Mouse (Mus musculus): Measurements from ENCODE around the gene Snca. TPM values are rescaled to one million over a fixed set of nuclear protein-coding genes. Genes with fewer than 3 reads are reported as not detected.

Gene Snca
- polyA plus RNA-seq, 1 experiment from 2014 or later = 184 TPM

GRCm38 (mm10) chr6:60741427-60742071 is 88.1 kb downstream of the Snca start:
- DNase-seq (no peak), ATAC-seq (no peak)
- no peaks in the 10 kb centered on the region for H3K27me3 ChIP-seq (ENCODE audit: insufficient read depth, low read length)
- 89% methylated on average over 2 of the region's 2 CpGs for WGBS (ENCODE audit: insufficient replicate concordance)
- TF ChIP-seq CTCF (IDR thresholded peaks at IDR 0.05; ENCODE audit: low read depth) = no peak
- no peak for TF ChIP-seq EP300 (IDR thresholded peaks at IDR 0.05; ENCODE audit: low read depth)
- no peak overlapping the region for H3K4me2 ChIP-seq (ENCODE audit: low read depth, low read length)
- no peak overlapping the region for H3K27ac ChIP-seq (ENCODE audit: low read depth)
- no peak overlapping the region for H3K4me3 ChIP-seq (ENCODE audit: low read depth, low read length)
- 0 out of 2 replicates have a peak, but pooled peaks cover 5% of the 10 kb centered on the region for H3K36me3 ChIP-seq (replicated peaks; ENCODE audit: insufficient read depth, low read length)
- H3K4me1 ChIP-seq (ENCODE audit: insufficient read depth) = no peaks in the 10 kb centered on the region
- H3K9me3 ChIP-seq (ENCODE audit: low read length) = no peaks in the 10 kb centered on the region
- H3K9ac ChIP-seq (replicated peaks) = no peak overlapping the region

- no peaks in the 10 kb centered on the region for H3K36me3 ChIP-seq (replicated peaks; ENCODE audit: insufficient read depth, low read length)
- no peak overlapping the region for H3K4me3 ChIP-seq (ENCODE audit: low read depth, low read length)
- no peaks in the 10 kb centered on the region for H3K4me1 ChIP-seq (ENCODE audit: insufficient read depth)
- WGBS (ENCODE audit: insufficient replicate concordance) = 68% methylated on average over 1 of the region's 1 CpGs
- H3K9me3 ChIP-seq (ENCODE audit: low read length) = no peaks in the 10 kb centered on the region
- no peaks in the 10 kb centered on the region for H3K27me3 ChIP-seq (ENCODE audit: insufficient read depth, low read length)
- no peak for ATAC-seq
- DNase-seq = no peak
- no peak for TF ChIP-seq EP300 (IDR thresholded peaks at IDR 0.05; ENCODE audit: low read depth)
- TF ChIP-seq CTCF (IDR thresholded peaks at IDR 0.05; ENCODE audit: low read depth) = no peak
- no peak overlapping the region for H3K27ac ChIP-seq (ENCODE audit: low read depth)
- H3K9ac ChIP-seq (replicated peaks) = no peak overlapping the region
- H3K4me2 ChIP-seq (ENCODE audit: low read depth, low read length) = no peak overlapping the region
Measured at GRCm38 (mm10) chr6:60739776-60740175, 89.9 kb downstream of the Snca start.

DNA sequence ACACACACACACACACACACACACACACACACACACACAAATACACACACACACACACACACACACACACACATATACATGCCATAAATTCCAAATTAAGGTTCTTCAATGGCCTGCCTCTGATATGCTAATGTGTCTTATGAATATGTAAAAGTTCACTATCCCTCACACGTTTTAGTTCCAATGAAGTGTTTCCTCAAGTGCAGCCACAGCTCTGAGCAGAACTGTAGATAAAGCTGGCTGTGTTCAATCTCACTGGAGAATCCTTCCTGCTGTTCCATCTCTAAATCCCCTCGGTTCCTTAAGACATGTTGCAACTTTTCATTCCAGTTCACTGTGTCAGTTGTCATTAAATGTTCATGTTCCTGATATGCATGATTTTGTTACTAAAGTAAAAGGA is 98.5 kb downstream of the Snca start:
- no peaks in the 10 kb centered on the region for H3K36me3 ChIP-seq (replicated peaks; ENCODE audit: insufficient read depth, low read length)
- TF ChIP-seq EP300 (IDR thresholded peaks at IDR 0.05; ENCODE audit: low read depth) (no peak), CTCF (IDR thresholded peaks at IDR 0.05; ENCODE audit: low read depth) (no peak)
- 47% methylated on average over 2 of the region's 2 CpGs for WGBS (ENCODE audit: insufficient replicate concordance)
- no peak overlapping the region for H3K9ac ChIP-seq (replicated peaks)
- ATAC-seq (no peak), DNase-seq (no peak)
- no peaks in the 10 kb centered on the region for H3K27me3 ChIP-seq (ENCODE audit: insufficient read depth, low read length)
- no peaks in the 10 kb centered on the region for H3K4me1 ChIP-seq (ENCODE audit: insufficient read depth)
- H3K4me3 ChIP-seq (ENCODE audit: low read depth, low read length) = no peak overlapping the region
- H3K4me2 ChIP-seq (ENCODE audit: low read depth, low read length) = no peak overlapping the region
- H3K27ac ChIP-seq (ENCODE audit: low read depth) = no peak overlapping the region
- H3K9me3 ChIP-seq (ENCODE audit: low read length) = no peaks in the 10 kb centered on the region

DNA sequence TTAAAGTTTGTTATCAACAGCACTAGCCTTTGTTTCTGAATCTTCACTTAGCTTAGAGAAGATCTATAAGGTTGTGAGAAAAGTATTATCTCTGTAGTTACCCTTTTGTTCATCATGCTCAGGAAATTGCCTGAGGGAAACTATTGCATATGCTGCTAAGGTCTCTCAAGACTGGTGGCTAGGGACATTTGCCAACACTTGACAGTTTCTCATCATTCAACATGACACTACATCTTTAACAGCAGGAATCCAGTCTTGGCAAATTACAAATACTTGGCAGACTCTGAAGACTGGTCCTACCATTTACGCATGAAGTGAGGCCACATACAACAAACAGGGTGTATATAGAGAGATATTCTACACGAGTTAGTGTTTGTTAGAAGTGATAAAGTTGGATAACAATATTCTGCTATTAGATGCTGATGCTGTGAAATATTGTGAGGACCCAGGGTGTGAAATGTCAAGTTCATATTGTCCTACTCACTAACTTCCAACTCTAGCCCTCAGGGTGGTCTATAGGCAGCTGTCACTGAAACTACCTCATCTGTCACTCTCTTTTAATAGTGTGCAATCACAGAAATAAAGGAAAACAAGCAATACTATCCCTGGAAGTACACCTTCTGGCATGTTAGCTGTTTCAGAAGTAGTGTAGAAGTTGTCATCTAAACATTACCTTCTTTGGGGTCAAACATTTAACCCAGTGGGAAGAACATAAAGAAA is 105.4 kb downstream of the Snca start:
- 64% methylated on average over 2 of the region's 2 CpGs for WGBS (ENCODE audit: insufficient replicate concordance)
- DNase-seq = no peak
- Histone ChIP-seq H3K27ac (ENCODE audit: low read depth) (no peak overlapping the region), H3K4me3 (ENCODE audit: low read depth, low read length) (no peak overlapping the region), H3K27me3 (ENCODE audit: insufficient read depth, low read length) (no peaks in the 10 kb centered on the region), H3K9me3 (ENCODE audit: low read length) (no peaks in the 10 kb centered on the region), H3K9ac (replicated peaks) (no peak overlapping the region), H3K4me1 (ENCODE audit: insufficient read depth) (no peaks in the 10 kb centered on the region), H3K4me2 (ENCODE audit: low read depth, low read length) (no peak overlapping the region), H3K36me3 (replicated peaks; ENCODE audit: insufficient read depth, low read length) (no peaks in the 10 kb centered on the region)
- ATAC-seq = no peak
- TF ChIP-seq CTCF (IDR thresholded peaks at IDR 0.05; ENCODE audit: low read depth) (no peak), EP300 (IDR thresholded peaks at IDR 0.05; ENCODE audit: low read depth) (no peak)

GRCm38 (mm10) chr6:60717566-60717965 is 112.1 kb downstream of the Snca start:
- 71% methylated on average over 3 of the region's 3 CpGs for WGBS (ENCODE audit: insufficient replicate concordance)
- Histone ChIP-seq H3K4me2 (ENCODE audit: low read depth, low read length) (no peak overlapping the region), H3K4me3 (ENCODE audit: low read depth, low read length) (no peak overlapping the region), H3K9ac (replicated peaks) (no peak overlapping the region), H3K27me3 (ENCODE audit: insufficient read depth, low read length) (no peaks in the 10 kb centered on the region), H3K9me3 (ENCODE audit: low read length) (no peaks in the 10 kb centered on the region), H3K36me3 (replicated peaks; ENCODE audit: insufficient read depth, low read length) (no peaks in the 10 kb centered on the region), H3K27ac (ENCODE audit: low read depth) (no peak overlapping the region), H3K4me1 (ENCODE audit: insufficient read depth) (no peaks in the 10 kb centered on the region)
- TF ChIP-seq EP300 (IDR thresholded peaks at IDR 0.05; ENCODE audit: low read depth) = no peak
- no peak for TF ChIP-seq CTCF (IDR thresholded peaks at IDR 0.05; ENCODE audit: low read depth)
- ATAC-seq (no peak), DNase-seq (no peak)

- no peak overlapping the region for H3K9ac ChIP-seq (replicated peaks)
- no peaks in the 10 kb centered on the region for H3K27me3 ChIP-seq (ENCODE audit: insufficient read depth, low read length)
- H3K4me3 ChIP-seq (ENCODE audit: low read depth, low read length) = no peak overlapping the region
- no peaks in the 10 kb centered on the region for H3K36me3 ChIP-seq (replicated peaks; ENCODE audit: insufficient read depth, low read length)
- WGBS (ENCODE audit: insufficient replicate concordance) = 32% methylated on average over 2 of the region's 2 CpGs
- DNase-seq = no peak
- no peaks in the 10 kb centered on the region for H3K4me1 ChIP-seq (ENCODE audit: insufficient read depth)
- no peaks in the 10 kb centered on the region for H3K9me3 ChIP-seq (ENCODE audit: low read length)
- no peak for ATAC-seq
- H3K4me2 ChIP-seq (ENCODE audit: low read depth, low read length) = no peak overlapping the region
- TF ChIP-seq CTCF (IDR thresholded peaks at IDR 0.05; ENCODE audit: low read depth) = no peak
- no peak for TF ChIP-seq EP300 (IDR thresholded peaks at IDR 0.05; ENCODE audit: low read depth)
- no peak overlapping the region for H3K27ac ChIP-seq (ENCODE audit: low read depth)
Measured at GRCm38 (mm10) chr6:60709997-60710471, 119.6 kb downstream of the Snca start.

Data from liver, postnatal 0 days (tissue).